Mouse (Mus musculus) liver, adult 10 weeks (tissue): ENCODE results near the gene Tlr4. TPM values are rescaled to one million over a fixed set of nuclear protein-coding genes. Genes with fewer than 3 reads are reported as not detected.

Experiments
- polyA plus RNA-seq: library from polyadenylated mRNA; stranded (reverse); fragments of 350-450 nt; fragmentation: Illumina TruSeq; extraction: RNeasy Lipid Tissue Mini Kit (QIAGEN cat#74804); gene quantifications from one replicate; pipeline ENCODE4 v1.2.3, GENCODE M21; 2014; ENCODE audit warnings: low read depth, low replicate concordance

Gene Tlr4
- polyA plus RNA-seq = 2.7 TPM

DNA sequence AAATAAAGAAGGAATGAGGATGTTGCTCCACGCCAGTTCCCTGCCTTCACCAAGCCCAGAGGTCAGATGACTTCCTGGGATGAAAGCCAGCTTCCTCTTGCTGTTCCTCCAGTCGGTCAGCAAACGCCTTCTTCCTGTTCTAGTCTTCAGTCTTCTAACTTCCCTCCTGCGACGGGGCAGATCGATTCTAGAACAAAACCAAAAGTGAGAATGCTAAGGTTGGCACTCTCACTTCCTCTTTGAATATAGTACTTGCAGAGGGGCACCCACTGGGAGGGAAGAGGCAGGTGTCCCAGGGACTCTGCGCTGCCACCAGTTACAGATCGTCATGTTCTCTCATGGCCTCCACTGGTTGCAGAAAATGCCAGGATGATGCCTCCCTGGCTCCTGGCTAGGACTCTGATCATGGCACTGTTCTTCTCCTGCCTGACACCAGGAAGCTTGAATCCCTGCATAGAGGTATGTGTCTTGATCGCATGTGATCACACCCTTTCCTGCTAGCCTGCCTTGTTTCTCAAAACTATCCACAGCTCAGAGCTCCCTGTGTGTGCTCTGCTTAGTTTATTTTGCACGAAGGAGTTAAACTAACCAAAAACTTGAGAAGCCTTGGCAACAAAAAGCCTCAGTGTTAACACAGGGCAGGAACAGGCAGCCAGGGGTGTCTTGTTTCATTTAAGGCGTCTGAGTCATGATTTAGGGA is at the start of gene Tlr4:
Gene Tlr4 (plus strand): TSS at position 122 of the 700 bp plus-strand sequence.

